Mouse (Mus musculus) cerebellum, adult 2 months (tissue): ENCODE measurements at regions not wholly inside any gene's neighbourhood (a gene's known extent, or its start where the extent isn't known, plus 50 kb on each side); places are given as distances from the start of the nearest gene placed in this dataset.
"Not testable (repeated sequence)": the region's sequence is repeated elsewhere in the genome, so short reads cannot be mapped to it uniquely, and the experiment has no call there.

ENCODE experiments used
- DNase-seq, 2 experiments: peaks; one replicate each; pipeline ENCODE4 v3.0.0; 2021
- H3K27ac ChIP-seq: fragments of 200-500 bp; 2 replicates; pipeline ENCODE4 v1.5.1; 2012; ENCODE audit warnings: low read length, control low read depth, inconsistent platforms; ENCODE audit not compliant: insufficient read depth
- H3K27me3 ChIP-seq: fragments of 200-500 bp; 2 replicates; pipeline ENCODE4 v1.6.1; 2012; ENCODE audit warnings: inconsistent platforms, mild to moderate bottlenecking, low read length, moderate library complexity; ENCODE audit not compliant: control insufficient read depth, insufficient read depth
- H3K4me1 ChIP-seq: fragments of 200-500 bp; 2 replicates; pipeline ENCODE4 v1.6.1; 2011; ENCODE audit warnings: low read length; ENCODE audit not compliant: control insufficient read depth, insufficient read depth
- H3K4me3 ChIP-seq: fragments of 200-500 bp; replicated peaks from 2 replicates; pipeline ENCODE3; 2011; ENCODE audit warnings: mild to moderate bottlenecking, low read depth, low read length, control low read depth; ENCODE audit not compliant: insufficient read depth
- CTCF ChIP-seq: fragments of 200-500 bp; IDR thresholded peaks from 2 replicates; pipeline ENCODE4 v1.5.1; 2011; ENCODE audit warnings: low read depth, mild to moderate bottlenecking, control low read depth, low read length, moderate library complexity, borderline replicate concordance; ENCODE audit not compliant: insufficient read depth
- POLR2A ChIP-seq: fragments of 200-500 bp; IDR thresholded peaks from 2 replicates; pipeline ENCODE4 v1.6.1; 2011; ENCODE audit warnings: low read length, control low read depth, borderline replicate concordance; ENCODE audit not compliant: insufficient read depth
- WGBS: fragments of 180-500 bp; shearing (Covaris S2); methylation state at CpG from one replicate; pipeline ENCODE4 v1.1.7; 2018; 5-methylcytosine and 5-hydroxymethylcytosine counted together

GRCm38 (mm10) chr2:85280580-85280979 lies 58.5 kb downstream of the Olfr987 start:
- WGBS: 76% methylated on average over 2 of the region's 2 CpGs
- Histone ChIP-seq H3K27me3 (no peaks in the 10 kb centered on the region), H3K4me1 (peaks cover 2% of the 10 kb centered on the region; the same call in 1 of the 2 replicates), H3K27ac (no peak overlapping the region), H3K4me3 (no peak overlapping the region)
- TF ChIP-seq CTCF: no peak
- no peak for TF ChIP-seq POLR2A
- no peak for DNase-seq

GRCm38 (mm10) chr2:85278128-85278527 lies 61.0 kb downstream of the Olfr987 start:
- no peak overlapping the region for H3K27ac ChIP-seq
- peak in 1 of 2 experiments; percentile 21 for DNase-seq
- WGBS: 65% methylated on average over 3 of the region's 3 CpGs
- TF ChIP-seq POLR2A (no peak), CTCF (no peak)
- no peaks in the 10 kb centered on the region for H3K4me1 ChIP-seq
- no peaks in the 10 kb centered on the region for H3K27me3 ChIP-seq
- H3K4me3 ChIP-seq: no peak overlapping the region

- 95% methylated on average over 1 of the region's 1 CpGs for WGBS
- no peaks in the 10 kb centered on the region for H3K4me1 ChIP-seq
- TF ChIP-seq CTCF: no peak
- no peak for TF ChIP-seq POLR2A
- no peaks in the 10 kb centered on the region for H3K27me3 ChIP-seq
- no peak for DNase-seq
- no peak overlapping the region for H3K4me3 ChIP-seq
- H3K27ac ChIP-seq: no peak overlapping the region
These were observed 61.7 kb downstream of the Olfr987 start for GRCm38 (mm10) chr2:85277433-85277832.

GRCm38 (mm10) chr2:85266813-85267212 lies 69.8 kb upstream of the Lrrc55 start:
- not testable (repeated sequence) for H3K27ac ChIP-seq, H3K4me1 ChIP-seq, H3K27me3 ChIP-seq, H3K4me3 ChIP-seq
- peak in 1 of 2 experiments; percentile 5 for DNase-seq
- WGBS: 62% methylated on average over 14 of the region's 14 CpGs

- Histone ChIP-seq H3K27ac (no peak overlapping the region), H3K4me3 (no peak overlapping the region), H3K27me3 (no peaks in the 10 kb centered on the region), H3K4me1 (no peaks in the 10 kb centered on the region)
- TF ChIP-seq POLR2A: no peak
- no peak for TF ChIP-seq CTCF
- DNase-seq: no peak
These were observed 68.7 kb upstream of the Lrrc55 start for GRCm38 (mm10) chr2:85265667-85266066.

- no peak for DNase-seq
- H3K27me3 ChIP-seq: no peaks in the 10 kb centered on the region
- WGBS: 75% methylated on average over 2 of the region's 2 CpGs
- no peak overlapping the region for H3K27ac ChIP-seq
- no peaks in the 10 kb centered on the region for H3K4me1 ChIP-seq
- TF ChIP-seq POLR2A (no peak), CTCF (no peak)
- H3K4me3 ChIP-seq: no peak overlapping the region
These were observed 68.1 kb upstream of the Lrrc55 start for GRCm38 (mm10) chr2:85265037-85265524.

GRCm38 (mm10) chr2:85257356-85257755 lies 60.4 kb upstream of the Lrrc55 start:
- H3K4me1 ChIP-seq: no peaks in the 10 kb centered on the region

GRCm38 (mm10) chr2:85255610-85256009 lies 58.6 kb upstream of the Lrrc55 start:
- Histone ChIP-seq H3K4me1 (no peaks in the 10 kb centered on the region), H3K27ac (no peak overlapping the region), H3K4me3 (no peak overlapping the region), H3K27me3 (no peaks in the 10 kb centered on the region)
- no peak for DNase-seq
- 86% methylated on average over 2 of the region's 2 CpGs for WGBS
- TF ChIP-seq CTCF (no peak), POLR2A (no peak)

More at GRCm38 (mm10) chr2:85257356-85257755, 60.4 kb upstream of the Lrrc55 start:
- H3K27ac ChIP-seq: no peak overlapping the region
- no peaks in the 10 kb centered on the region for H3K27me3 ChIP-seq
- 83% methylated on average over 3 of the region's 3 CpGs for WGBS
- TF ChIP-seq POLR2A (no peak), CTCF (no peak)
- DNase-seq: no peak
- no peak overlapping the region for H3K4me3 ChIP-seq
